In the genomic region with DNA sequence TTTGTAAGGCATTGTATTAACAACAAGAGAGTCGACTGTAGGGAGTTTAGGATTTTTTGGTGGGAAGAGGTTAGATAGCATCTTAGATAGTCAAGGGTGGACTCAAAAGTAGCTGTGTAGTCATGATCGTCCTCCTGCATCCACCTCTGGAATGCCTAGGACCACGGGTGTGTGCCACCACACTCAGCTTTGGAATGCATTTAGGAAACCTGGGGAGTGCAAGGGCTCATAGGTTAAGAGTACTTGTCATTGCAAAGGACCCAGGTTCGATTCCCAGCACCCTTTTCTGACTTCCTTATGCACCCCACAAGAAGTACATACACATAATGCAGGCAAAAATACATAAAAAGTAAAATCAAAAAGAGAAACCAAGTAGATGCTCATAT, we compare ENCODE assay signal across 9 mouse cellular contexts. TPM values are rescaled to one million over a fixed set of nuclear protein-coding genes. Genes with fewer than 3 reads are reported as not detected.
DNase-seq lines count a peak whose midpoint lies in the region; ATAC-seq and TF ChIP-seq lines count a peak whose summit lies in the region.
"Had no signal": no experiment of that assay in that cellular context is flagged by ENCODE, and none has a peak within 500 bp of the region (broad histone marks: within the 10 kb centered on the region; RNA-seq: fewer than 3 reads in every experiment).

No protein-coding gene starts in this region.

- no peak for TF ChIP-seq CTCF in liver, embryonic 14.5 days (IDR thresholded peaks at IDR 0.05; ENCODE audit: low read depth)

- 83% methylated on average over 4 of the region's 4 CpGs for WGBS in forebrain, embryonic 16.5 days
- 55% methylated on average over 4 of the region's 4 CpGs for WGBS in liver, embryonic 14.5 days (ENCODE audit: insufficient replicate concordance)

- peaks cover 17% of the 10 kb centered on the region for H3K36me3 ChIP-seq in erythroblast, embryonic 14.5 days (ENCODE audit: control insufficient read depth)
- H3K36me3 ChIP-seq in forebrain, embryonic 16.5 days (ENCODE audit: control insufficient read depth, insufficient read depth), result no peaks in the 10 kb centered on the region
- H3K36me3 ChIP-seq in liver, embryonic 14.5 days (replicated peaks; ENCODE audit: control insufficient read depth, insufficient read depth, low read depth), result no peaks in the 10 kb centered on the region

- peaks cover 47% of the 10 kb centered on the region for H3K4me1 ChIP-seq in erythroblast, embryonic 14.5 days (ENCODE audit: control insufficient read depth)
- H3K4me1 ChIP-seq in forebrain, embryonic 16.5 days (replicated peaks; ENCODE audit: control insufficient read depth, insufficient read depth, low read length), result peaks cover 27% of the 10 kb centered on the region
- peaks cover 12 to 26% of the 10 kb centered on the region in 2 experiments for H3K4me1 ChIP-seq in liver, embryonic 14.5 days (replicated peaks; ENCODE audit: control insufficient read depth in 2 of 2, insufficient read depth in 2 of 2, low read length in 1 of 2)

- no peak overlapping the region for H3K9ac ChIP-seq in forebrain, embryonic 16.5 days (replicated peaks; ENCODE audit: low read depth, low read length)
- peak overlapping the region; percentile 86 for H3K9ac ChIP-seq in liver, embryonic 14.5 days (replicated peaks)

- peak; percentile 39 for DNase-seq in 416B (ENCODE audit: low read depth)
- no peak for DNase-seq in liver, embryonic 14.5 days (ENCODE audit: low read depth in 3 of 3, low spot score in 3 of 3)
- DNase-seq in right cerebral cortex, postnatal 14 days, result no peak
- DNase-seq in right cerebral cortex, postnatal 4 days, result no peak
- no peak for DNase-seq in kidney, postnatal 4 days
- DNase-seq: right cerebral cortex, postnatal 25 days had no signal

- no peak for TF ChIP-seq EP300 in liver, embryonic 14.5 days (IDR thresholded peaks at IDR 0.05; ENCODE audit: low read depth)

- no peak for ATAC-seq in erythroblast, adult 5-6 weeks (replicated peaks; ENCODE audit: low FRiP score, poor library complexity, severe bottlenecking)
- ATAC-seq in forebrain, embryonic 16.5 days, result no peak
- no peak for ATAC-seq in liver, embryonic 14.5 days (ENCODE audit: insufficient read depth)

- peak overlapping the region; percentile 80 for H3K4me2 ChIP-seq in forebrain, embryonic 16.5 days (ENCODE audit: low read length)
- peak overlapping the region; percentile 92 for H3K4me2 ChIP-seq in liver, embryonic 14.5 days (ENCODE audit: low read depth)

- no peaks in the 10 kb centered on the region for H3K9me3 ChIP-seq in erythroblast, embryonic 14.5 days (ENCODE audit: control insufficient read depth, low read length)
- no peaks in the 10 kb centered on the region for H3K9me3 ChIP-seq in forebrain, embryonic 16.5 days (ENCODE audit: control insufficient read depth, low read length)
- no peaks in the 10 kb centered on the region for H3K9me3 ChIP-seq in liver, embryonic 14.5 days (ENCODE audit: control insufficient read depth, low read length)

- peak overlapping the region; percentile 88 for H3K4me3 ChIP-seq in erythroblast, embryonic 14.5 days (replicated peaks)
- peak overlapping the region; percentile 94; the same call in 1 of the 2 replicates for H3K4me3 ChIP-seq in forebrain, embryonic 16.5 days (replicated peaks; ENCODE audit: low read length)
- peak overlapping the region in 1 of 2 experiments; percentile 79; a peak in 3 of 4 replicates for H3K4me3 ChIP-seq in liver, embryonic 14.5 days (ENCODE audit: insufficient read depth in 1 of 2, low read depth in 2 of 2, low read length in 2 of 2)

- no peak overlapping the region for H3K27ac ChIP-seq in forebrain, embryonic 16.5 days (ENCODE audit: low read length)
- H3K27ac ChIP-seq in liver, embryonic 14.5 days, result no peak overlapping the region

- H3K27me3 ChIP-seq in erythroblast, embryonic 14.5 days (ENCODE audit: control insufficient read depth), result no peaks in the 10 kb centered on the region
- H3K27me3 ChIP-seq in forebrain, embryonic 16.5 days (replicated peaks; ENCODE audit: control insufficient read depth, insufficient read depth, low read length), result no peaks in the 10 kb centered on the region
- no peaks in the 10 kb centered on the region for H3K27me3 ChIP-seq in liver, embryonic 14.5 days (ENCODE audit: control insufficient read depth, insufficient read depth, low read length)

RNA-seq across cellular contexts. Expression of gene Cox5a, which starts 1.8 kb away (rescaled TPM):
- polyA plus RNA-seq in erythroblast, embryonic 14.5 days (2012), result 18.8 and 25.8 TPM in 2 replicates
- 134 and 146 TPM in 2 replicates for total RNA-seq in erythroblast, adult 5-6 weeks (2015; ENCODE audit: low replicate concordance)
- 23.7 and 45.9 TPM in 2 replicates for total RNA-seq in erythroblast, adult 5-6 weeks (2017; ENCODE audit: low replicate concordance)
- polyA plus RNA-seq in forebrain, embryonic 16.5 days (2015; fragmentation: Nextera tagmentation; extraction: Ambion mirVana), result 720 and 756 TPM in 2 replicates
- polyA plus RNA-seq in liver, embryonic 14.5 days (2012; rRNA removed), result 104 and 121 TPM in 2 replicates
- 316 and 317 TPM in 2 replicates for polyA plus RNA-seq in liver, embryonic 14.5 days (2014; fragmentation: Nextera tagmentation; extraction: Ambion mirVana)

RNA-seq across cellular contexts. Expression of gene Fam219b, which starts 14.5 kb away (rescaled TPM):
- 0.31 and 0.78 TPM in 2 replicates for polyA plus RNA-seq in erythroblast, embryonic 14.5 days (2012)
- 0.19 and 0.42 TPM in 2 replicates for total RNA-seq in erythroblast, adult 5-6 weeks (2015; ENCODE audit: low replicate concordance)
- 4.2 and 4.7 TPM in 2 replicates for total RNA-seq in erythroblast, adult 5-6 weeks (2017; ENCODE audit: low replicate concordance)
- polyA plus RNA-seq in forebrain, embryonic 16.5 days (2015; fragmentation: Nextera tagmentation; extraction: Ambion mirVana), result 25.2 and 26.6 TPM in 2 replicates
- polyA plus RNA-seq in liver, embryonic 14.5 days (2012; rRNA removed), result 2.0 and 3.1 TPM in 2 replicates
- polyA plus RNA-seq in liver, embryonic 14.5 days (2014; fragmentation: Nextera tagmentation; extraction: Ambion mirVana), result 4.8 and 5.9 TPM in 2 replicates

RNA-seq across cellular contexts. Expression of gene Rpp25, which starts 19.0 kb away (rescaled TPM):
- polyA plus RNA-seq in erythroblast, embryonic 14.5 days (2012), result not detected in 2 replicates
- not detected in 2 replicates for total RNA-seq in erythroblast, adult 5-6 weeks (2015; ENCODE audit: low replicate concordance)
- total RNA-seq in erythroblast, adult 5-6 weeks (2017; ENCODE audit: low replicate concordance), result not detected in 2 replicates
- 23.4 and 24.4 TPM in 2 replicates for polyA plus RNA-seq in forebrain, embryonic 16.5 days (2015; fragmentation: Nextera tagmentation; extraction: Ambion mirVana)
- 0.09 and 0.18 TPM in 2 replicates for polyA plus RNA-seq in liver, embryonic 14.5 days (2012; rRNA removed)
- 0.39 and 0.54 TPM in 2 replicates for polyA plus RNA-seq in liver, embryonic 14.5 days (2014; fragmentation: Nextera tagmentation; extraction: Ambion mirVana)

RNA-seq across cellular contexts. Expression of gene Mpi, which starts 29.7 kb away (rescaled TPM):
- polyA plus RNA-seq in erythroblast, embryonic 14.5 days (2012), result 0.08 and 0.16 TPM in 2 replicates
- total RNA-seq in erythroblast, adult 5-6 weeks (2015; ENCODE audit: low replicate concordance), result 2.7 and 12.9 TPM in 2 replicates
- 2.8 and 5.9 TPM in 2 replicates for total RNA-seq in erythroblast, adult 5-6 weeks (2017; ENCODE audit: low replicate concordance)
- polyA plus RNA-seq in forebrain, embryonic 16.5 days (2015; fragmentation: Nextera tagmentation; extraction: Ambion mirVana), result 57.5 and 73.7 TPM in 2 replicates
- 8.1 and 8.5 TPM in 2 replicates for polyA plus RNA-seq in liver, embryonic 14.5 days (2012; rRNA removed)
- polyA plus RNA-seq in liver, embryonic 14.5 days (2014; fragmentation: Nextera tagmentation; extraction: Ambion mirVana), result 6.7 and 7.9 TPM in 2 replicates

RNA-seq across cellular contexts. Expression of gene Scamp2, which starts 37.9 kb away (rescaled TPM):
- 0.38 and 0.76 TPM in 2 replicates for polyA plus RNA-seq in erythroblast, embryonic 14.5 days (2012)
- total RNA-seq in erythroblast, adult 5-6 weeks (2015; ENCODE audit: low replicate concordance), result 25.4 and 27.0 TPM in 2 replicates
- total RNA-seq in erythroblast, adult 5-6 weeks (2017; ENCODE audit: low replicate concordance), result 13.1 and 13.7 TPM in 2 replicates
- 54.0 and 56.0 TPM in 2 replicates for polyA plus RNA-seq in forebrain, embryonic 16.5 days (2015; fragmentation: Nextera tagmentation; extraction: Ambion mirVana)
- 13.9 and 15.6 TPM in 2 replicates for polyA plus RNA-seq in liver, embryonic 14.5 days (2012; rRNA removed)
- 20.7 and 21.1 TPM in 2 replicates for polyA plus RNA-seq in liver, embryonic 14.5 days (2014; fragmentation: Nextera tagmentation; extraction: Ambion mirVana)

Comparison
In these comparisons a context has a peak if more than half of its experiments do, and no peak if none do; other contexts are left out.
1. RNA of gene Rpp25, which starts 19.0 kb away (polyA plus RNA-seq): 23.4 to 24.4 TPM in forebrain, embryonic 16.5 days; 0.09 to 0.54 TPM in liver, embryonic 14.5 days and not detected in erythroblast, embryonic 14.5 days; every median in the first group is over 10 times any median in the second.